Mouse (Mus musculus) right cerebral cortex, postnatal 4 days (tissue): Measurements from ENCODE around the gene Cabp1.
"Not testable (repeated sequence)": the region's sequence is repeated elsewhere in the genome, so short reads cannot be mapped to it uniquely, and the experiment has no call there.

Source experiments
- DNase-seq: peaks from one replicate; pipeline ENCODE4 v3.0.0-alpha.2; 2022

Gene Cabp1

GRCm38 (mm10) chr5:115170150-115170549 is 24.0 kb downstream of the Cabp1 start:
- DNase-seq: no peak

DNA sequence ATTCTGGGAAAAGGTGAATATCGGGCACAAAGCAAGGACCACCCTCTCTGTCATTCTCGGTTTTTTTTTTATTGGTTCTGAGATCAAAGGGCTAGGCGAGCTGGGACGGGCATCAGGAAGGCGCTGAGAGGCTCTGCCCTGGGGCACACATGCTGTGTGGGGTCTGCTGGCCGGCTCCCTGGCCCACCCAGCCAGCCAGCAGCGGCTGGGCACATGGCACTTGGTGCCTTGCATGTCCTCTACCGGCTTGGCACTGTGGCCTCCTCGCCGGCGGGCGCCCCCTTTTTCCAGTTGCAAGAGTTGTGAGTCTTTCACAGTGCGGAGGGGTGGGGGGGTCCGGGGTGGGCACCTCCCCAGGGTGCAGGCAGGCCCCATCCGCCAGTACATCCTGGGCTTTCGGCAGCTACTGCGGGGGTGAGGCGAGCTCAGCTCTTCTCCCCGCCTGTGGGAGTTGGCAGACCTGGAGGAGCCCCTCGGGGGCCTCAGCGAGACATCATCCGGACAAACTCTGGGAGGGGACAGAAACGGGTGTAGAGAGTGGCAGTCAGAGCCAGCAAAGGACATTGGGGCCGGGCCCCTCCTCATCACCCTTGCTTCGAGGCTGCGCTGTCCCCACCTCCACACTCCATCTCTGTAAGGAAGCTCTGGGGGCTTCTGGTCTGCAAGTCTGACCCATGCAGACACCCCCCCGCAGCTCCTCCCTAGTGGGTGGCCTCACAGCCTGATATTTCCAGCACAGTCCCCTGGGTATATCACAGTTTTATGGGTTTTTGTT is 25.4 kb downstream of the Cabp1 start:
- no peak for DNase-seq

- no peak for DNase-seq
Measured at GRCm38 (mm10) chr5:115167396-115167795, 26.8 kb downstream of the Cabp1 start.

- DNase-seq: no peak
Measured at GRCm38 (mm10) chr5:115166815-115167194, 27.4 kb downstream of the Cabp1 start.

- DNase-seq: no peak
Measured at GRCm38 (mm10) chr5:115165895-115166814, 28.0 kb downstream of the Cabp1 start.

DNA sequence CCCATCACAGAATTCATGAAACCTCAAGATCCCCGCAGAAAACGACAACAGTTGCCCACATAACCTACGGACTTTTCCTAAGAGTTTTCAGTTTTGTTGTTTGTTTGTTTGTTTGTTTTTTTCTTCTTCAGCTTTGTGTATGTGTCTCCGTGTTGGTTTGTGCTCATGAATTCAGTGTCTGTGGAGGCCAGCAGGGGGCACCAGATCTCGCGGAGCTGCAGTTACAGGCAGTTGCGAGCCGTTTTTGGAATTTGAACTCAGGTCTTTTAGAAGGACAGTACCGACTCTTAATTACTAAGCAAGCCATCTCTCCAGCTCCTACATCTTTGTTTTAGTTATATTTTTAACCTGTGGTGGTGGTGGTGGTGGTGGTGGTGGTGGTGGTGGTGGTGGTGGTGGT is 28.8 kb downstream of the Cabp1 start:
- peak; percentile 55 for DNase-seq

DNA sequence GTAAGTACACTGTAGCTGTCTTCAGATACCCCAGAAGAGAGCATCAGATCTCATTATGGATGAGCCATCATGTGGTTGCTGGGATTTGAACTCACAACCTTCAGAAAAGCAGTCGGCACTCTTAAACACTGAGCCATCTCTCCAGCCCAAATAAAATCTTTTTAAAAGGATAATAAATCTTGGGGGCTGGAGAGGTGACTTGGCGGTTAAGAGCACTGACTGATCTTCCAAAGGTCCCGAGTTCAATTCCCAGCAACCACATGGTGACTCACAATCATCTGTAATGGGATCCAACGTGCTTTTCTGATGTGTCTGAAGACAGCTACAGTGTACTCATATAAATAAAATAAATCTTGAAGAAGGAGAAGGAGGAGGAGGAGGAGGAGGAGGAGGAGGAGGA is 29.7 kb downstream of the Cabp1 start:
- not testable (repeated sequence) for DNase-seq

- peak; percentile 68 for DNase-seq
Measured at GRCm38 (mm10) chr5:115163563-115163962, 30.6 kb downstream of the Cabp1 start.

DNA sequence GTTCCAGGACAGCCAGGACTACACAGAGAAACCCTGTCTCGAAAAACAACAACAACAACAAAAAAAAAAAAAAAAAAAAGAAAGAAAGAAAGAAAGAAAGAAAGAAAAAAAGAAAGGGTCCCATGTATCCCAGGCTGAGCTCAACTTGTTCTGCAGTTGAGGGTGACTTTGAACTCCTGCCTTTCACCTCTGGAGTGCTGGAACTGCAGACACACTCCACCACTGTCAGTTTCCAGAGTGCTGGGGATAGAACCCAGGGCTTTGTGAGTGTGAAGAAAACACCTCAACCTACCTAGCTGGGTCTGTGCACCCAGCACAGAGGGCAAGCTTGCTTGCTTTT is 32.3 kb downstream of the Cabp1 start:
- not testable (repeated sequence) for DNase-seq

DNA sequence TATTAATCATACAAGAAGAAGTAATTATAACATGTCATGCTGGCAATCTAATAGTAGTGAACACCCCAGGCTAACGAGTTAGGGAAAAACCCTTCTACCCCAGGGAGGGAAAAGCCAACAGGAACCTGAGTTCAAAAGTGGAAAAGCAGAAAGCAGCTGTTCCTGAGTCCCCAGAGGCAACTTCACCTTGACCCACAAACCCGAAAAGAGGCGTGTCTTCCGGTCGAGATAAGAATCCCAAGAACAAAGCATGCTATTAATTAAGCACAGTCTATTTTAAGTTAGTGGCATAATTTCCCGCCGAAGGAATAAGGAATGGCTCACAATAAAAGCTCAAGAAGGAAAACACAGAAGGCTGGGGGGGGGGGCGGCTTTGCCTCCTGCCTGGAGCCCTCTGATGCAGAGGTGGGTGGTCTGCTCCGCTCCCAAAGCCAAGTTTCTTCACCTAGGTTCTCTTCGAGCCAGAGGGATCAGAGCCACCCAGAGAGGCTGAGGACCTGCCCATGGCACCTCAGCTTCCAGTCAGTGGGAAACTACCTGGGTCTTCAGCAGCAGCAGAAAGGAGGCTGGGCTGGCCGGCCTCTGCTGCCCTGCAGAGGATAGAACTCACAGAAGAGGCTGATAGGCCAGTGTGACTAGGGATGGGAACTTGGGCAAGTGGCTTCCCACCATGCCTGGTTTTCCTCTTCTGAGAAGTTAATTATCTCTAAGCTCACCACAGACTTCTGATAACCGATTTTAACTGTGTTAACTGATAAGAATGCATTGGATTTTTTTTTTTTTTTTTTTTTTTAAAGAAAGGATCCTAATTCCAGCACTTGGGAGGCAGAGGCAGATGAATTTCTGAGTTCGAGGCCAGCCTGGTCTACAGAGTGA is 32.9 kb downstream of the Cabp1 start:
- no peak for DNase-seq

GRCm38 (mm10) chr5:115160655-115161054 is 33.5 kb downstream of the Cabp1 start:
- no peak for DNase-seq

DNA sequence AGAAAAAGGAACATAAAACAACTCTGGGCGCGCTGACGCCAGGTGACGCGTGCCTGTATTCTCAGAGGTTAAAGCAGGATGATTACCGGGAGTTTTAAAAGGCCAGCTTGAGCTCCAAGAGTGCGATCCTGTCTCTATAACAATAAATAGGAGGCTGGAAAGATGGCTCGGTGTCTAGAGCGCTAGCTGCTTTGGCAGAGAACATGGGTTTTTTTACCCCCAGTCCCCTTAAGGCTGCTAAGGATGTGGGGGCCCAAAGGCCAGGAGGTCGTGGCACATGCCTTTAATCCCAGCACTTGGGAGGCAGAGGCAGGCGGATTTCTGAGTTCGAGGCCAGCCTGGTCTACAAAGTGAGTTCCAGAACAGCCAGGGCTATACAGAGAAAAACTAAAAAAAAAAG is 35.0 kb downstream of the Cabp1 start:
- no peak for DNase-seq

- peak; percentile 97 for DNase-seq
Measured at GRCm38 (mm10) chr5:115158040-115158983, 35.9 kb downstream of the Cabp1 start, which contains the start of gene Mlec. Gene Mlec (minus strand): TSS chr5:115158179.

DNA sequence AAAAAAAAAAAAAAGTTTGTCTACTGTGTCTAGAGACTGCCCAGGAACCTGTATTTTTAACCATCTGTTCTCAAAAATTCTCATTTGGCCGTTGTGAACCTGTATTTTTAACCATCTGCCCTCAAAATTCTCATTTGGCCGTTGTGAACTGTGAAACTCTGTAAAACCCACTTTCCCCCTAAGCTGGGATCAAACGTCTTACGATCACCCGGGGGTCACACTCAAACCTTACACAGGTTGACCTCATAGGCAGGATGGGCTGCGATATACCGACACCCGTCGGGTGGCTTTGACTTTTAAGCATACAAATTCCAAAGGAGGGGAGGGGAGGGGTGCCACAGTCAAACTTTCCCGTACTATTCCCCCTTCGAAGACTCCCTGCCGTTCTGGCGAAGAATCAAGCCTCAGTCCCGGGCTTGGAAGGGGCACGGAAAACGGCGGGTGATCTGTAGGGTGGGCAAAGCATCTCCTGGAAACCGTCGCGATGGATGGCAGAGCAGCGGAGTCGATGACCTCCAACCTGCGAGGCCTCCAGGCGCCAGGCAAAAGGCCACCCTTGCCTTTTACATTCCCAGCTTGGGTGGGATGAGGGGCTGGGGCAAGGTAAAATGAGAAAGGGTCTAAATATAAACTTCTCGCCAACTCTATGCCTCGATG is 37.1 kb downstream of the Cabp1 start:
- no peak for DNase-seq

DNA sequence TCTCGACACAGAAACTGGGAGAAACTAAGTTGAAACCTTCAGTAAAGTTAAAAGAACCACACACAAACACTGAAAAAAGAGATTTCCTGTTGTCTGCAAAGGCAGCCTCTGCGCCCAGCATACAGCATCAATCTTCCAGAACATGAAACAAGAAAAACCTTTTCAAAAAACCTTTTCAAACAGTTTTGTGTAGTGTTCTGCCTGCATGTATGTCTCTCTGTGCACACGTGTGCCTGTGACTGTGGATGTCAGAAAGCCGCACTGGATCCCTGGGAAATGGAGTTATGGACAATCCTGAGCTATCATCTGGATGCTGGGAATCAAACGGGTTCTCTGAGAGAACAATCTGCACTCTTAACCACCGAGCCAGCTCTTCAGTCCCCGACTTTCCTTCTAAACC is 37.8 kb downstream of the Cabp1 start:
- DNase-seq: no peak

GRCm38 (mm10) chr5:115155831-115156230 is 38.4 kb downstream of the Cabp1 start:
- no peak for DNase-seq

DNA sequence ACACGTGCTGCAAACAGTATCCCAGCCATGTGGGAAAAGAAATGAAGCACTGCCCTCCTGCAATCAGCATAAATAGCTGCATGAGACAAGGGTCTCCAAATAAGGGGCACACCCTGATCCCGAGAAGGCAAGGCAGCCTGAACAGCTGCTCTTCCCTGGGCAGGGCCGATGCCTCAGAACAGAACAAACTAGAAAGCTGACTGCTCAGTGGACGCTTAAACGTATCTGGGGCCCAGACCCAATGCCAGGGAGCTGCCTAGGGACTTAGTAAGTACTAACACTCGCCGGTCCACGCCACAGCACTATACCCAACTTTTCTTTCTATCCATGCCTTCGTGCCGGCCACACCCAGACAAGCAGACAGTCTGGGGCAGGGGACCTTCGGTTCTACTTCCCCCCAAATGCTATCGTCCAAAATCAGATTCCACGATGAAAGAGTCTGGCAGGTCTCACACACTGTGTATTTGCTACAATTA is 39.0 kb downstream of the Cabp1 start:
- no peak for DNase-seq

- DNase-seq: no peak
Measured at GRCm38 (mm10) chr5:115152132-115152956, 41.8 kb downstream of the Cabp1 start.

- no peak for DNase-seq
Measured at GRCm38 (mm10) chr5:115151457-115151856, 42.7 kb downstream of the Cabp1 start.

DNA sequence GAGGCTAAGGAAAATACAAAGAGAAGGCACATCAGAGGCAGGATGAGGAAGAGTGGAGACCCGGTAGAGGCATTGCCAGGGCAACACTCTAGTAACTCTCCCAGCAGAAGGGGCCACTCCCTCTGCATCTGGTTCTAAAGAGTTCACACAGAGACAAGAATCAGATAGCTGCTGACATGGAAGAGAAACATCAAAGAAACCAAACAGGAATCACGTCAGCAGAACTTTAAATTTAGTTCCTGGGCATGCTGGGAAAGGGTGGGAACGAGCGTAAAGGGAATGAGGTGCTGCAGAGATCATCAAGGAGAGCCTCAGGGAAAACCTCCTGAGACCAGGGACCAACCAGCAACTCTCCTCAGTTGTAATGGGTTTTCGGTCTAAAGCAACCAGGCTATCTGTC is 43.2 kb downstream of the Cabp1 start:
- no peak for DNase-seq
